Mouse (Mus musculus): ENCODE results near the gene Ermard. TPM values are rescaled to one million over a fixed set of nuclear protein-coding genes. Genes with fewer than 3 reads are reported as not detected.
"Not testable (repeated sequence)": the region's sequence is repeated elsewhere in the genome, so short reads cannot be mapped to it uniquely, and the experiment has no call there.

Ermard gene
- polyA plus RNA-seq, 1 experiment from 2014 or later, result 104 TPM

DNA sequence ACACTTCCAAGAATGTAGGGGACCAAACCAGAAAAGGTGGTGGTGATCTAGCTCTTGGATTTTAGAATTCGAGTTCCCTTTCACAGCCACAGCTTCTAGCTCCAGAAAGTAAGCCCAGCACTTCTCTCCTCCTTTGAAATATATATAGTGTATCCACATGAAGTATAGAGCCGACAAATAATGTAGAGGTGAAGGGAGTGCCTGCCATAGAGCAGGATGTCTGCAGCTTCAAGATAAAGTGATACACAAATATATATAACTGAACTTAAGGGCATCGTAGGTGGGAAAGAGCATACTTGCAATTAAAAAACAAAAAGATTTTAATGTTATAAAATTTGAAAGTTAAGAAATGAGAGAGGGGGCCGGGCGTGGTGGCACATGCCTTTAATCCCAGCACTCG is 15.5 kb upstream of the Ermard start:
- H3K9me3 ChIP-seq; H3K27me3 ChIP-seq; ATAC-seq (ENCODE audit: insufficient number of reproducible peaks, insufficient read depth, low FRiP score, low TSS enrichment, low read depth); H3K4me2 ChIP-seq; H3K4me3 ChIP-seq (replicated peaks); H3K9ac ChIP-seq (replicated peaks); H3K4me1 ChIP-seq (replicated peaks); H3K27ac ChIP-seq; H3K36me3 ChIP-seq: not testable (repeated sequence)
- no CpG with 5 or more reads among the region's 6 CpGs for WGBS

DNA sequence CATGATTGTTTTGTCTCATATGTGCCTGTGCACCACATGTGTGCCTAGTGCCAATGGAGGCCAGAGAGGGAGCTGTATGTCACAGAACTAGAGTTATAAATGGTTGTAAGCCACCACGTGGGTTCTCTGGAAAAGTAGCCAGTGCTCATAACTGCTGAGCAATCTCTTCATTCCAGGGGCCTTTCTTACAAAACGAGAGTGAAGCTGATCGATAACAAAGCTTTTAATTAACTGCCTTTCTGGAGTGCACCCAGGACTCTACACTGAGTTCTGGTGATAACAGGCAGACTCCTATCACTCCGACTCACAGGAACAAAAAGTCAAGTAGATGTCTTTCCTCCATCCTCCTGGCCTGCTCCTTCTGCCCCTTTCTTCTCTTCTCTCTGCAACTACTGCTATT is 9.6 kb upstream of the Ermard start:
- H3K4me1 ChIP-seq (replicated peaks); H3K4me2 ChIP-seq; H3K36me3 ChIP-seq; H3K4me3 ChIP-seq (replicated peaks); H3K27ac ChIP-seq; H3K9me3 ChIP-seq; H3K9ac ChIP-seq (replicated peaks); ATAC-seq (ENCODE audit: insufficient number of reproducible peaks, insufficient read depth, low FRiP score, low TSS enrichment, low read depth); H3K27me3 ChIP-seq: not testable (repeated sequence)
- no CpG with 5 or more reads among the region's 4 CpGs for WGBS

DNA sequence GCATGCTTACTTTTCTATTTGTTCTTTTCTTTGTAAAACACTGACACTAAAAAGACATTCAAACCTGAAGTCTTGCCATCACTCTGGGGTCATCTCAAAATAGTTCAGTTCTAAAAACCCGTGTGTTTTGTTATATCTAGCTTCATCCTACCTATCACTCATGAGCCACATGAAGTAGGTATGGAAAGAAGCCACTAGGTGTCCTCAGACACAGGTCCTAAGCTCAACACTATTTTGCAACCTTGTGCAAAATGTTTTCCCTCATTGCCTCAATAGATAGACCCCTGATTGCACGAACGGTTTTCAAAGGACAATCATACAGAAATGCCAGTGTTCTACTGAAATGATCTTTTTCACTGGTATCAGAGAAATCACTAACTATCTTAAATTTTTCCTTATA is 553 bp upstream of the Ermard start:
- not testable (repeated sequence) for ATAC-seq (ENCODE audit: insufficient number of reproducible peaks, insufficient read depth, low FRiP score, low TSS enrichment, low read depth); H3K4me2 ChIP-seq; H3K27ac ChIP-seq; H3K36me3 ChIP-seq; H3K9me3 ChIP-seq; H3K9ac ChIP-seq (replicated peaks); H3K4me3 ChIP-seq (replicated peaks); H3K4me1 ChIP-seq (replicated peaks); H3K27me3 ChIP-seq
- WGBS, result no CpG with 5 or more reads among the region's 3 CpGs

DNA sequence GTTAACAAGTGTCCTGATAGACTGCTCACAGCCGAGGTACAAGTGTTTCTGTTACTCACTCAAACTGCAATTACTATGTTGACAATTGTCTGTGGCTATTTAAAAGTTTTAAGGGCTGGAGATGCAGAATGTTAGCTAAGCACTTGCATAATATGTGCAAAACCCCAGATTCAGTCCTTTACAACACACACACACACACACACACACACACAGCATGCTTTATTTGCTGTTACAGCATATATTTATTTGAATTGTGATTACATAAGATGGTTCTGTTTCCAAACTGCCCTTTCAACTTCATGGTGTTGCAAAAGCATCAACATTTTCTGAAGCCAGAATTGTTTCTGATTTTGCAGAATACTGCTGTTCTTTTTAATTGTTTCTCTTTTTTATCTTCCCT is 9.3 kb downstream of the Ermard start:
- not testable (repeated sequence) for H3K4me3 ChIP-seq (replicated peaks); H3K27me3 ChIP-seq; H3K27ac ChIP-seq; H3K9ac ChIP-seq (replicated peaks); ATAC-seq (ENCODE audit: insufficient number of reproducible peaks, insufficient read depth, low FRiP score, low TSS enrichment, low read depth); H3K4me2 ChIP-seq; H3K9me3 ChIP-seq; H3K36me3 ChIP-seq; H3K4me1 ChIP-seq (replicated peaks)
- WGBS, result no CpG with 5 or more reads among the region's 1 CpGs

DNA sequence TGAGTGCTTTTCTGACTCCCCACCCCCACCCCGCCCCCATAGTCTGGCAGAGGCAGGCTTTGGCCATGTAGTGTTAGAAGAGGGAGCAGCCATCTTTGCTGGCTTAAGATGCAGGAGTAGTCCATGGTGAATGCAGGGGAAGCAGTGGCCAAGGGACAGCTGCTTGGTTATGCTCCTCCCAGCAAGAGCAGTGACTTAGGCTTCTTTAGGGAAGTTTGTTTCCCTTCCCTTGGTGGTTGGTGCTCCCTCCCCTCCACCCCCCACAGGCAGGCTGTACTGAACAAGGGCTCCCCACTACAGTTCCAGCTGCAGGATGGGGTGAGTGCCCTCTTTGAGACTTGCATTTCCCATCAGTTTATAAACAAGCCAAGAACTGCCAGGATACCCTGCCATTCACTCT is 11.8 kb downstream of the Ermard start:
- H3K4me2 ChIP-seq; H3K9ac ChIP-seq (replicated peaks); H3K9me3 ChIP-seq; H3K4me3 ChIP-seq (replicated peaks); H3K27ac ChIP-seq; ATAC-seq (ENCODE audit: insufficient number of reproducible peaks, insufficient read depth, low FRiP score, low TSS enrichment, low read depth); H3K27me3 ChIP-seq; H3K4me1 ChIP-seq (replicated peaks): not testable (repeated sequence)
- 75% methylated on average over 1 of the region's 1 CpGs for WGBS
- H3K36me3 ChIP-seq, result peaks cover 25% of the 10 kb centered on the region

DNA sequence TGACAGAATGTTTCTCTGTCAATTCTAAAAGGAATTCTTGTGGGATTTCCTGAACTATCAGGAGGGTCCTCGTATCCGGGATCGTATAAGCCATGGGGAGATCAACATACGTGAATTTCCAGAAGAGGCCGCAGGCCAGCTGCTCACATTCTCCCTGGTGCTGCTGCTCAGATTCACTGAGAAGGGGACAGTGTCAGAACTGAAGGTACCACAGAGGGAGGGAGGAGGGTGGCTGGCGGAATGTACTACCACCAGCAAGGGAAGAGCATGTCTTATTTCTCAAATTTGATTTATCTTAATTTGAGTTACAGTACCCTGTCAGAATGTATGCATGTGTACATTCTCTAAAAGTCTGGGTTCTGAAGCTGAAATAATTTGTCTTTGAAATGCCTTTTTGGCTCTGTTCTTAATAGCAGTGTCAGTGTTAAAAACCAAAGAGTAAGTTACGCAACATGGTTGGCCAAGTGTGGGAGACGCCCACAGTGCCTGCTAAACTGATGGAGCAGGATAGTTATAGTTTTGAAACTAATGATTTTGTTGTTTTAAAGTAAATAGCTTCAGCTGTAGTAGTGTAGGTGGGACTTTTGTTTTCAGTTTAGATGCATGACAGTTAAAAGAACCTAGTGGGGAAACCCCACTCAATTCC is 12.3 kb downstream of the Ermard start:
- H3K4me2 ChIP-seq; H3K4me1 ChIP-seq (replicated peaks); H3K9me3 ChIP-seq; H3K9ac ChIP-seq (replicated peaks); H3K27ac ChIP-seq; H3K4me3 ChIP-seq (replicated peaks); H3K27me3 ChIP-seq; ATAC-seq (ENCODE audit: insufficient number of reproducible peaks, insufficient read depth, low FRiP score, low TSS enrichment, low read depth): not testable (repeated sequence)
- peaks cover 30% of the 10 kb centered on the region for H3K36me3 ChIP-seq
- 93% methylated on average over 6 of the region's 8 CpGs for WGBS

DNA sequence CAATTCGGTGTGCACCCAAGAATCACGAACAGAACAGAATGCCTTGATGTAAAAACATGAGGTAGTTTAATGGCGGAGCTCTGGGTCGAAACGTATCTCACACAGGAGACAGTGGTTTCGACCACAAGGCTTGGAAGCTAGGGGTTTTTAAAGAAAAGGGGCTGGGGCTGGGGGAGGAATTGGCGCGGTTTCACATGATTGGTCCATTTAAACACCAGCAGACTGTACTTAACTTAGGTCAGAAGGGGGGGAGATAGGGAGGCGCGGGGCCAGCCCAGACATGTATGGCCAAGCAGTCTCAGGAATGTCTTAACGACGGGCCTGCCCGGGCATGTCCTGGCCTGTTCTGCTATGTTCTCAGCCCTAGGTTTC is 12.8 kb downstream of the Ermard start:
- ATAC-seq (ENCODE audit: insufficient number of reproducible peaks, insufficient read depth, low FRiP score, low TSS enrichment, low read depth); H3K9ac ChIP-seq (replicated peaks); H3K4me3 ChIP-seq (replicated peaks); H3K4me2 ChIP-seq; H3K4me1 ChIP-seq (replicated peaks); H3K27me3 ChIP-seq; H3K27ac ChIP-seq; H3K9me3 ChIP-seq: not testable (repeated sequence)
- 86% methylated on average over 11 of the region's 13 CpGs for WGBS
- peaks cover 35% of the 10 kb centered on the region for H3K36me3 ChIP-seq

DNA sequence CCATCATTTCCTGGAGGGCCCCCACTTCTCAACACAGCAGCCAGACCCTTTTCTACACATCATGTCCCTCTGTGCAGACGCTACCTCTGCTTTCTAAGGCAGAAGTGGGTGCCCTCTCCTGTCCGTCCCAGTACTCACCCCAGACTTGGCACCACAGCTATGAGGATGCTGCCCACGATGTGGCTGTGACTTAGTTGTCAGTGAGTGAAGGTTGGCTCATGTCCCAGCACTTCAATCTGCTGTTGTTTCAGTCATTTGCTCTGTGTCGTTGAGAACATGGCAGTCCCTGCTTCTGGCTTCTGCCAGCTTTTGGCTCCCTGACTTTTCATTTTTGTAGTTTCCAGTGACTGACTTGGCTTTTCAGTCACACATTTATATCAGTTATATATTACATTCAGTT is 14.9 kb downstream of the Ermard start:
- WGBS, result 85% methylated on average over 4 of the region's 4 CpGs
- ATAC-seq (ENCODE audit: insufficient number of reproducible peaks, insufficient read depth, low FRiP score, low TSS enrichment, low read depth), result no peak
- no peaks in the 10 kb centered on the region for H3K9me3 ChIP-seq

DNA sequence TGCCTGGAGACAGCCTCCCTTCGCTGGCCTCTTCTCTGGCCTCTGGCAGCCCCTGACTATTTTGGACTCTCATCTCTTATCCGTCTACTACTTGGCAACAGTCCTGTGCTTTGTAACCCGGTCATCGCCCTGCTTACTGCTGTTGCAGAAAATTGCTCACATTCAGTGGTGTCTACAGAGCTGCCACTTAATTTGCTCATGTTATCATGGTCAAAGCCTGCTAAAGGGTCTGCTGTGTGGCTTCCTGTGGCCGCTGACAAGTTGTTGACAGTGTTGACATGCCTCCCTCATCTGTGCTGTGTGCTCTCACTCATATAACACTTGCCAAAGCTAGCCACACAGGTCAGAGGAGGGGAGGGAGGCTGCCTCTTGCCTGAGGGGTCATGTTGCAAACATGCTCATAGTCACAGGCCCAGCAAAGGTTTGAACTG is 17.2 kb downstream of the Ermard start:
- no peaks in the 10 kb centered on the region for H3K4me1 ChIP-seq (replicated peaks)
- H3K36me3 ChIP-seq, result peaks cover 70% of the 10 kb centered on the region
- H3K9ac ChIP-seq (replicated peaks), result no peak overlapping the region
- no peak overlapping the region for H3K4me2 ChIP-seq
- no peaks in the 10 kb centered on the region for H3K9me3 ChIP-seq
- H3K4me3 ChIP-seq (replicated peaks), result no peak overlapping the region
- ATAC-seq (ENCODE audit: insufficient number of reproducible peaks, insufficient read depth, low FRiP score, low TSS enrichment, low read depth), result no peak
- H3K27me3 ChIP-seq, result no peaks in the 10 kb centered on the region
- WGBS, result 91% methylated on average over 5 of the region's 5 CpGs
- H3K27ac ChIP-seq, result no peak overlapping the region

More for the DNA sequence above, 14.9 kb downstream of the Ermard start:
- no peaks in the 10 kb centered on the region for H3K4me1 ChIP-seq (replicated peaks)
- H3K27ac ChIP-seq, result no peak overlapping the region
- no peak overlapping the region for H3K9ac ChIP-seq (replicated peaks)
- H3K27me3 ChIP-seq, result no peaks in the 10 kb centered on the region
- H3K36me3 ChIP-seq, result peaks cover 51% of the 10 kb centered on the region
- no peak overlapping the region for H3K4me3 ChIP-seq (replicated peaks)
- H3K4me2 ChIP-seq, result no peak overlapping the region

DNA sequence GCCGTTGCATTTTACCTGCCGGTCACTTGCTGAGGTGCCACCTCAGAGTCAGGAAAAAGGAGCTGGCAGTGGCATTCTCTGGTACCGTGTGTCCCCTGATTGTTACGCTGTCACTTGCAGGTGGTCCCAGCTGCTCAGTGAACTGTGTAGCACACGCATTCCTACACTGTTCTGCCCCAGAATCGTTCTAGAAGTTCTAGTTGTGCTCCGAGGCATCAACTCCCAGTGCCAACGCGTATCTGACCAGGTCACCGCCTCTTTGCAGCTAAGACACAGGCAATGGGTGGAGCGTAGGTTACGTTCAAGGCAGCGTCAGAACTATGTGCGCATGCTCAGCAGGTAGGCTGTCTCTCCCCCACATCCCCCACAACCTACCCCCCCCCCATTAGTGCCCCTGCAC is 18.6 kb downstream of the Ermard start:
- H3K4me3 ChIP-seq (replicated peaks), result no peak overlapping the region
- H3K27ac ChIP-seq, result no peak overlapping the region
- WGBS, result 92% methylated on average over 14 of the region's 14 CpGs
- H3K9me3 ChIP-seq, result no peaks in the 10 kb centered on the region
- no peaks in the 10 kb centered on the region for H3K27me3 ChIP-seq
- no peak overlapping the region for H3K4me2 ChIP-seq
- H3K36me3 ChIP-seq, result peaks cover 70% of the 10 kb centered on the region
- H3K4me1 ChIP-seq (replicated peaks), result no peaks in the 10 kb centered on the region
- no peak for ATAC-seq (ENCODE audit: insufficient number of reproducible peaks, insufficient read depth, low FRiP score, low TSS enrichment, low read depth)
- no peak overlapping the region for H3K9ac ChIP-seq (replicated peaks)

DNA sequence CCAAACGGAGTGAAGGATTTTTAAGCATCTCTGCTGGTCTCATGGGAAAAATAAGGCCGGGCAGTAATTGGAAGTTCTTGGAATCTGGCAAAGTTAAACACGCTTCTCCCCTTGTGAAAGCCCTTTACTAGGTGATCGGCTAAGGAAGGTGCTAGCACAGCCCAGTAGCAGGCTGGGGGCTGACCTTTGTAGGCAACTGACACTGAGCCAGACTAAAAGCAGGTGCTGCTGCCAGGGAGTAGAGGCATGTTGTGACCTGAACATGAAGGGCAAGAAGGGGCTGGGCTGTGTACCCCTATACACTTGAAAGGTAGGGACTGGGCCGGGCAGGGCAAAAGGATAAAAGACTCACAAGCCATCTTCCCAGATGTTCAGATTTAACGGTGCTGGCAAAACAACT is 19.3 kb downstream of the Ermard start:
- H3K4me1 ChIP-seq (replicated peaks), result no peaks in the 10 kb centered on the region
- WGBS, result 77% methylated on average over 6 of the region's 6 CpGs
- H3K36me3 ChIP-seq, result peaks cover 63% of the 10 kb centered on the region
- H3K9me3 ChIP-seq, result no peaks in the 10 kb centered on the region
- no peak for ATAC-seq (ENCODE audit: insufficient number of reproducible peaks, insufficient read depth, low FRiP score, low TSS enrichment, low read depth)
- H3K9ac ChIP-seq (replicated peaks), result no peak overlapping the region
- no peaks in the 10 kb centered on the region for H3K27me3 ChIP-seq
- H3K4me3 ChIP-seq (replicated peaks), result no peak overlapping the region
- H3K27ac ChIP-seq, result no peak overlapping the region
- H3K4me2 ChIP-seq, result no peak overlapping the region

DNA sequence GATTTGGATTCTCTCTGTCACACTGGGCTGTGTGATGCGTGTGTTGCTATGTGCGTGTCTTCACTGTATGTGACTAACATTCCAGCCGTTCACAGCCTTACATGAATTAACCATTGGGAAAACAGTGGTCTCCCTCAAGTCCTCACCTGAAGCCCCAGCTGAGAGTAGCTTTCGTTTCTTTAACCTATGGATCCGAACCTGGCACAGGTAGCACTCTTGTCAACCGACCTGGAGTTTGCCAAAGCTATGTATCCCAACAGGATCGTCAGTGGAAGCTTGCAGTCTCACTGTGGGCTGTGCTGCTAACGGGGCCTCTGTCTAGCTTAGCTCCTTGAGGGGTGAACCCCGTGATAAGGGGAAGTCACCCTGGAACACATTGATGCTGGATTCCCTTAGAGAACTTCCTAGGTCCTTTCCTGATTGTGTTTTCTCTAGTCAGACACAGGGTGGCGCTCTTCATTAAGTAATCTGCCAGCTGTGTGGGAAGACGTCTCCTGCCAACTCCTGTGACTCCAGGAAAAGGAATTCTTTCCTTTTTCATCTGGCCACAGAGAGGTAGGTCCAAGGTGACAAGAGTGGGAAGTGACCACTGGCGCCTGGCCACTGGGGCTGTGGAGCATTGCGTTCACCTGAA is 24.5 kb downstream of the Ermard start:
- no peaks in the 10 kb centered on the region for H3K9me3 ChIP-seq
- H3K9ac ChIP-seq (replicated peaks), result no peak overlapping the region
- peaks cover 19% of the 10 kb centered on the region for H3K36me3 ChIP-seq
- no peaks in the 10 kb centered on the region for H3K27me3 ChIP-seq
- no peak overlapping the region for H3K4me3 ChIP-seq (replicated peaks)
- H3K4me2 ChIP-seq, result peak overlapping the region; percentile 45
- peak; percentile 53; the same call in 1 of the 2 replicates for ATAC-seq (ENCODE audit: insufficient number of reproducible peaks, insufficient read depth, low FRiP score, low TSS enrichment, low read depth)
- 41% methylated on average over 13 of the region's 13 CpGs for WGBS
- H3K4me1 ChIP-seq (replicated peaks), result peaks cover 8% of the 10 kb centered on the region
- H3K27ac ChIP-seq, result no peak overlapping the region
